ENCODE assay signal across 7 mouse cellular contexts in the genomic region with DNA sequence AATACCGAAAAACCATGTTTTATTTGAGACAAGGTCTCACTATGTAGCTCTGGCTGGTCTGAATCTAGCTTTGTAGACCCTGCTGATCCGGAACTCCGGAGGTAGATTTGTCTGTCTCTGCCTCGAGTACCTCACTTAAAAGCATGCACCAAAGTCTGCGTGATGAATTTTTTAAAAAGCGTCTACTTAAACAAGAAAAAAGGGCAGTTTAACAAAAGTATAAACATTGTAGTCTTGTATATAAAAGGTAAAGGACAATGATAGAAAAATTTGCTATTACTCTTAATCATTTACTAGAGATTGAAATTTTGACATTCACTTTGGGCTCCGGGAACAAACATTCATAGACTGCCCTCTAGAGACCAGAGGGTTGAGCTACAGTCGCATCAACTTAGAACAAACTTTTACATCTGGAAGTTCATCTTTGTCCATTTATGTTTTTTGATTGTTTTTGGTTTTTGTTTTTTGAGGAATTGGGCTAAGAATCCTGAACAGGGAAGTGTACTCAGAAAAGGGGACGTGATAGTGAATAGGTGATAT. TPM values are rescaled to one million over a fixed set of nuclear protein-coding genes. Genes with fewer than 3 reads are reported as not detected.
DNase-seq lines count a peak whose midpoint lies in the region; ATAC-seq and TF ChIP-seq lines count a peak whose summit lies in the region.

No protein-coding gene starts in this region.

- H3K9me3 ChIP-seq in hindbrain, embryonic 11.5 days (ENCODE audit: control insufficient read depth, low read length): no peaks in the 10 kb centered on the region
- no peaks in the 10 kb centered on the region for H3K9me3 ChIP-seq in liver, embryonic 14.5 days (ENCODE audit: control insufficient read depth, low read length)
- no peaks in the 10 kb centered on the region for H3K9me3 ChIP-seq in neural tube, embryonic 13.5 days

- peak; percentile 66 for TF ChIP-seq CTCF in liver, embryonic 14.5 days (IDR thresholded peaks at IDR 0.05; ENCODE audit: low read depth)

- H3K4me1 ChIP-seq in hindbrain, embryonic 11.5 days (replicated peaks; ENCODE audit: control insufficient read depth, insufficient read depth, low read length): peaks cover 2% of the 10 kb centered on the region; the same call in 1 of the 2 replicates
- peaks cover 0 to 13% of the 10 kb centered on the region in 2 experiments; a peak in 3 of 4 replicates for H3K4me1 ChIP-seq in liver, embryonic 14.5 days (replicated peaks; ENCODE audit: control insufficient read depth in 2 of 2, insufficient read depth in 2 of 2, low read length in 1 of 2)
- H3K4me1 ChIP-seq in neural tube, embryonic 13.5 days (replicated peaks): peaks cover 13% of the 10 kb centered on the region

- DNase-seq in A20 (ENCODE audit: low read depth, low spot score): peak; percentile 71
- peak; percentile 47 for DNase-seq in embryo, embryonic 9.5 days (ENCODE audit: extremely low spot score)
- peak; percentile 38 for DNase-seq in hindbrain, embryonic 11.5 days (ENCODE audit: low spot score)
- DNase-seq in liver, embryonic 14.5 days (ENCODE audit: low read depth in 3 of 3, low spot score in 3 of 3): peak in 1 of 3 experiments; percentile 46
- no peak for DNase-seq in left cerebral cortex, postnatal 10 days (ENCODE audit: extremely low spot score in 1 of 2, low spot score in 2 of 2)

- WGBS in hindbrain, embryonic 11.5 days: 2% methylated on average over 9 of the region's 9 CpGs
- WGBS in liver, embryonic 14.5 days (ENCODE audit: insufficient replicate concordance): under 1% methylated on average over 9 of the region's 9 CpGs
- 4% methylated on average over 9 of the region's 9 CpGs for WGBS in neural tube, embryonic 13.5 days

- intact Hi-C loops in left cerebral cortex, postnatal 10 days (cut with DNase I): loop anchor here (5.0 kb wide), 3 partner anchors 47 to 167 kb away; a partner anchor contains a TSS

- peak overlapping the region; percentile 30; the same call in 1 of the 2 replicates for H3K27ac ChIP-seq in hindbrain, embryonic 11.5 days (ENCODE audit: low read depth, low read length)
- peak overlapping the region; percentile 65 for H3K27ac ChIP-seq in liver, embryonic 14.5 days
- peak overlapping the region; percentile 76 for H3K27ac ChIP-seq in neural tube, embryonic 13.5 days (replicated peaks)

- no peak for TF ChIP-seq EP300 in liver, embryonic 14.5 days (IDR thresholded peaks at IDR 0.05; ENCODE audit: low read depth)

- no peaks in the 10 kb centered on the region for H3K36me3 ChIP-seq in hindbrain, embryonic 11.5 days (ENCODE audit: control insufficient read depth, insufficient read depth, low read length)
- peaks cover 3% of the 10 kb centered on the region for H3K36me3 ChIP-seq in liver, embryonic 14.5 days (replicated peaks; ENCODE audit: control insufficient read depth, insufficient read depth, low read depth)
- peaks cover 28% of the 10 kb centered on the region for H3K36me3 ChIP-seq in neural tube, embryonic 13.5 days

- peak; percentile 65 for ATAC-seq in CD4-positive, CD25-positive, alpha-beta regulatory T cell, adult 4 months
- no peak for ATAC-seq in hindbrain, embryonic 11.5 days (ENCODE audit: low FRiP score)
- ATAC-seq in liver, embryonic 14.5 days (ENCODE audit: insufficient read depth): no peak
- no peak for ATAC-seq in neural tube, embryonic 13.5 days (ENCODE audit: low read depth)

- no peaks in the 10 kb centered on the region for H3K27me3 ChIP-seq in hindbrain, embryonic 11.5 days (ENCODE audit: control insufficient read depth, insufficient read depth, low read length)
- peaks cover under 1% of the 10 kb centered on the region for H3K27me3 ChIP-seq in liver, embryonic 14.5 days (ENCODE audit: control insufficient read depth, insufficient read depth, low read length)
- no peaks in the 10 kb centered on the region for H3K27me3 ChIP-seq in neural tube, embryonic 13.5 days

- H3K4me2 ChIP-seq in hindbrain, embryonic 11.5 days (replicated peaks; ENCODE audit: low read depth, low read length): peak overlapping the region; percentile 71
- peak overlapping the region; percentile 92 for H3K4me2 ChIP-seq in liver, embryonic 14.5 days (ENCODE audit: low read depth)
- peak overlapping the region; percentile 90 for H3K4me2 ChIP-seq in neural tube, embryonic 13.5 days

- H3K9ac ChIP-seq in hindbrain, embryonic 11.5 days (ENCODE audit: low read depth, low read length): peak overlapping the region; percentile 13; the same call in 1 of the 2 replicates
- H3K9ac ChIP-seq in liver, embryonic 14.5 days (replicated peaks): peak overlapping the region; percentile 68
- H3K9ac ChIP-seq in neural tube, embryonic 13.5 days: peak overlapping the region; percentile 79

- H3K4me3 ChIP-seq in hindbrain, embryonic 11.5 days (ENCODE audit: low read depth, low read length): peak overlapping the region; percentile 44
- H3K4me3 ChIP-seq in liver, embryonic 14.5 days (ENCODE audit: insufficient read depth in 1 of 2, low read depth in 2 of 2, low read length in 2 of 2): peak overlapping the region; percentile 73 to 90
- peak overlapping the region; percentile 71 for H3K4me3 ChIP-seq in neural tube, embryonic 13.5 days

RNA-seq across cellular contexts. Expression of a gene that starts 0.7 kb away (rescaled TPM):
- 10 to 100 TPM; 25.7 to 44.3 TPM for polyA plus RNA-seq in CD4-positive, CD25-positive, alpha-beta regulatory T cell, adult 4 months (2017; shearing (Covaris generic))
- polyA plus RNA-seq in hindbrain, embryonic 11.5 days (2014; fragmentation: Nextera tagmentation; extraction: Ambion mirVana): 12.0 and 14.8 TPM in 2 replicates
- polyA plus RNA-seq in liver, embryonic 14.5 days (2012; rRNA removed): 8.1 and 8.6 TPM in 2 replicates
- polyA plus RNA-seq in liver, embryonic 14.5 days (2014; fragmentation: Nextera tagmentation; extraction: Ambion mirVana): 7.6 and 9.9 TPM in 2 replicates
- polyA plus RNA-seq in neural tube, embryonic 13.5 days (2015; fragmentation: Nextera tagmentation; extraction: Ambion mirVana): 17.3 and 17.5 TPM in 2 replicates
- 10 to 100 TPM; 11.1 to 11.8 TPM for total RNA-seq in left cerebral cortex, postnatal 10 days (2021)

RNA-seq across cellular contexts. Expression of a gene that starts 21.5 kb away (rescaled TPM):
- 100 to 1,000 TPM in 1 of 2 experiments, 10 to 100 TPM in 1; 69.1 to 111 TPM for polyA plus RNA-seq in CD4-positive, CD25-positive, alpha-beta regulatory T cell, adult 4 months (2017; shearing (Covaris generic))
- polyA plus RNA-seq in hindbrain, embryonic 11.5 days (2014; fragmentation: Nextera tagmentation; extraction: Ambion mirVana): 76.0 and 83.0 TPM in 2 replicates
- polyA plus RNA-seq in liver, embryonic 14.5 days (2012; rRNA removed): 17.8 and 19.3 TPM in 2 replicates
- polyA plus RNA-seq in liver, embryonic 14.5 days (2014; fragmentation: Nextera tagmentation; extraction: Ambion mirVana): 24.5 and 26.2 TPM in 2 replicates
- polyA plus RNA-seq in neural tube, embryonic 13.5 days (2015; fragmentation: Nextera tagmentation; extraction: Ambion mirVana): 103 and 104 TPM in 2 replicates
- total RNA-seq in left cerebral cortex, postnatal 10 days (2021): 100 to 1,000 TPM; 120 to 121 TPM

RNA-seq across cellular contexts. Expression of a gene that starts 28.7 kb away (rescaled TPM):
- polyA plus RNA-seq in CD4-positive, CD25-positive, alpha-beta regulatory T cell, adult 4 months (2017; shearing (Covaris generic)): 100 to 1,000 TPM; 102 to 158 TPM
- polyA plus RNA-seq in hindbrain, embryonic 11.5 days (2014; fragmentation: Nextera tagmentation; extraction: Ambion mirVana): 4.3 and 4.9 TPM in 2 replicates
- 0.13 and 0.18 TPM in 2 replicates for polyA plus RNA-seq in liver, embryonic 14.5 days (2012; rRNA removed)
- polyA plus RNA-seq in liver, embryonic 14.5 days (2014; fragmentation: Nextera tagmentation; extraction: Ambion mirVana): 0.05 TPM in 1 of 2 replicates, not detected in the other
- 12.1 and 13.2 TPM in 2 replicates for polyA plus RNA-seq in neural tube, embryonic 13.5 days (2015; fragmentation: Nextera tagmentation; extraction: Ambion mirVana)
- 10 to 100 TPM; 18.5 to 19.8 TPM for total RNA-seq in left cerebral cortex, postnatal 10 days (2021)

RNA-seq across cellular contexts. Expression of a gene that starts 29.5 kb away (rescaled TPM):
- 1 to 10 TPM; 4.8 TPM for polyA plus RNA-seq in CD4-positive, CD25-positive, alpha-beta regulatory T cell, adult 4 months (2017; shearing (Covaris generic))
- 4.5 and 5.8 TPM in 2 replicates for polyA plus RNA-seq in hindbrain, embryonic 11.5 days (2014; fragmentation: Nextera tagmentation; extraction: Ambion mirVana)
- polyA plus RNA-seq in liver, embryonic 14.5 days (2012; rRNA removed): 0.27 and 0.31 TPM in 2 replicates
- 0.20 and 0.50 TPM in 2 replicates for polyA plus RNA-seq in liver, embryonic 14.5 days (2014; fragmentation: Nextera tagmentation; extraction: Ambion mirVana)
- polyA plus RNA-seq in neural tube, embryonic 13.5 days (2015; fragmentation: Nextera tagmentation; extraction: Ambion mirVana): 0.50 and 1.0 TPM in 2 replicates
- total RNA-seq in left cerebral cortex, postnatal 10 days (2021): under 1 TPM; 0.51 to 0.63 TPM

RNA-seq across cellular contexts. Expression of a gene that starts 30.3 kb away (rescaled TPM):
- 10 to 100 TPM; 19.7 to 23.2 TPM for polyA plus RNA-seq in CD4-positive, CD25-positive, alpha-beta regulatory T cell, adult 4 months (2017; shearing (Covaris generic))
- polyA plus RNA-seq in hindbrain, embryonic 11.5 days (2014; fragmentation: Nextera tagmentation; extraction: Ambion mirVana): 75.2 and 86.5 TPM in 2 replicates
- 38.8 and 40.7 TPM in 2 replicates for polyA plus RNA-seq in liver, embryonic 14.5 days (2012; rRNA removed)
- 51.8 and 56.6 TPM in 2 replicates for polyA plus RNA-seq in liver, embryonic 14.5 days (2014; fragmentation: Nextera tagmentation; extraction: Ambion mirVana)
- 23.3 and 29.1 TPM in 2 replicates for polyA plus RNA-seq in neural tube, embryonic 13.5 days (2015; fragmentation: Nextera tagmentation; extraction: Ambion mirVana)
- 1 to 10 TPM; 4.3 to 4.7 TPM for total RNA-seq in left cerebral cortex, postnatal 10 days (2021)

Comparison
In these comparisons a context has a peak if more than half of its experiments do, and no peak if none do; other contexts are left out.
1. DNase-seq: peak in A20 (single experiment), embryo, embryonic 9.5 days (single experiment) and hindbrain, embryonic 11.5 days (single experiment); none in left cerebral cortex, postnatal 10 days (0 of 2).
2. H3K9ac ChIP-seq: peak in every context shown above with its lines; median percentile 79 in neural tube, embryonic 13.5 days; 68 in liver, embryonic 14.5 days; 13 in hindbrain, embryonic 11.5 days.
3. Peak in every context shown above with its lines, with median percentiles within 50 percentile points of each other: H3K27ac ChIP-seq, H3K4me2 ChIP-seq and H3K4me3 ChIP-seq.